Mouse (Mus musculus) embryo, embryonic 10.5 days (tissue): Measurements from ENCODE around the gene Hdac8.
A peak's percentile ranks its signal among the peaks of the same experiment; 100 is the strongest.

ENCODE experiments used
- DNase-seq: peaks from one replicate; pipeline ENCODE4 v3.0.0-alpha.2; 2015; ENCODE audit warnings: low spot score

Hdac8 gene

DNA sequence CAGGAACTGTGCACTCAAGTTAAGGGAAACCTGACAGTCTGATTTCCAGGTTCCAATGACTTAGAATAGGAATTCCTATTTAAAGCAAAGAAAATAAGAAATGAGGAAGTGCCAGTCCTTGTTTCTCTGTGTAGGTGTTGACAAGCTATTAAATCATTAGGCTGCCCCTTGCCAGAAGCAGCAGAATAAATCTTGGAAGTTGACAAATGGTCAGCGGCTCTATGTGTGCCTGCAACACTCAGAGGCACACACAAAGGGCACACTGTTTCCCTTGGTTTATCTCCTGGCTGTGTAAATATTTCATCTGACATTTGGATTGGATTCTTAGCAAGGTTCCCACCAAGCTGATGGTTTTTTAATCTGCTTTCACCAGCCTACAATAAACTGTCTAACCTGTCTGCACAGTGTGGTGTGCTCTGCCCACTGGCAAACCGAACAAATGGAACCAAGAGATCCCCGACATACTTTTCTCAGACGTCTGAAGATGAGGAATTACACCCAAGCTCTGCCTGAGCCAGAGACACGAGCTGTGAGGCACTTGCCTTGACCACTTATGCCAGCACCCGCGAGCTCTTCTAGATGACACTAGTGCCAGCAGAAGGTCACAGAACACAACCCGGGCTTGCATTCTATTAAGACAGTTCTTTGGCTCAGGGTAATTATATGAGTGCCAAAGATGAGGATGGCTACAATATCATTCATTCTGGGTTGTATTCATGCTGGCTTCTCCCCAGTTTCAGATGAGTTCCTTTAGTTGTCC lies 165.6 kb downstream of the Hdac8 start:
- peak; percentile 18 for DNase-seq

DNA sequence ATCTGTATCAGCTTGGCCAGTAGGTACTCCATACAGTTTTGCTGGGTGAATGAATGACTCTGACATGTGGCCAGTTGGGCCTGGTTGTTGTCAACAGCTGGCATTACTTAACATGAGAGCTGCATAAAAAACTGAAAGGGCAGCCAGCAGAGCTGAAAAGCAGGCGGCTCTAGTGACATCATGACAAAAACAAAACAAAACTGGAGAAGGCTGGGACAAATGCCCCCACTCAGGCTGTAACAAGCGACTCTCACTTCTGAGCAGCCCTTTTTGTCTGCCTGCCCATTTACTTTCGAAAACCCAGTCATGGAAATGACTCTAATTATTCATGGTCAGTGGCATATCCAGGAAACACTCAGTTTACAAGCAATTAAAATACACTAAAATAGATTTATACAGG lies 185.5 kb downstream of the Hdac8 start:
- DNase-seq = no peak

DNA sequence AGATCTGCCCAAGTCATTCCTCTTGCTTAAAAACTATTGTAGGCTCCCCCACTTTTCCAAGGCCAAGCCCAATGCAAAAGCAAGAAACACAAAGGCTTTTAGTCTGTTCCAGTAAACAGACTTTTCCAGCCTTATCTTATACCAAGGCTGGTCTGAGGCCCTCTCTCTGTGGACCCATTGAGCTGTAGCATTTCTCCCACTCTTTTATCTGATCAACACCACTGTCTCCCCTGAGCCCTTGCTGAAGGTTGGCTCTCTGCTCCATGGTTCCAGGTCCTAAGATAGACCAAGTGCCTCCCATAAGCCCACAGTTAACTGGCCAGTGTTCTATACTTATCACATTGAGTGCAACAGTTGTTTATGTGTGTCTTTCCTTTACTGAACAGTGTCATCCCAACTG lies 185.9 kb downstream of the Hdac8 start:
- no peak for DNase-seq

DNA sequence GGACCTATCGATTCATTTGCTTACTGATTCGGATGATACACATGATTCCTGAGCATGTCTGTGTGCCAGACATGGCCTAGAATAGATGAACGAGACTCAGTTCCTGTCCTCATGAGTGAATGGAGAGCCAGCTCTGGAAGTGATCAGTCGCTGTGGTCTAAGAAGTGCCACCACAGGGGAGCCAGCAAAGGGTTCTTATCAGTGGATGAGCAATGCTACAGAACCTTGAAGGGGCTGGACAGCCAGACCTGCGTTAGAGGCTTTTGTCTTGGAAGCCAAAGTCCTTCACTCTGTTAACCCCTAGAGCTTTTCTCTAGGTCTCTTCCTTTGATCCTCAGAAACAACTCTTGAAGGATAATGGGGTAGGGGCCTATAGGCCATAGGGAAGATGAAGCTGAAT lies 186.4 kb downstream of the Hdac8 start:
- no peak for DNase-seq

DNA sequence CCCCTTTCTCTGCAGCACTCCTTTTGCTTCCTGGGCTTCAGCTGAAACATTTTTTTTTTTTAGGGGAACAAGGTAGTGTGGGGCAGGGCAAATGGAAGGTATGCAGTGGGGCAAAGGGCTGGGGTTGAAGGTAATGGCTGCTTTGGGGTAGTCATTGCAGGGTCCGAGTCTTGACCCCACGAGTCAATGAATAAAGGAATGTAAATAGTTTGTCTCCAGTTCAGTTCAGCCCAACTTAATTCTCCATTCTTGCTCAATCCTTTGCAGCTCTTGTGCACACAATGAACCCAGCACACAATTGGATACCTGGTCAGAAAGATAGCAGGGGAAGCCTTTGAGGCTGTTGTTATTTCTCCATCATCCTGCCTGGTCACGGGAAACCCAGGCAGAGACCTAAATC lies 194.0 kb downstream of the Hdac8 start:
- DNase-seq = no peak

DNA sequence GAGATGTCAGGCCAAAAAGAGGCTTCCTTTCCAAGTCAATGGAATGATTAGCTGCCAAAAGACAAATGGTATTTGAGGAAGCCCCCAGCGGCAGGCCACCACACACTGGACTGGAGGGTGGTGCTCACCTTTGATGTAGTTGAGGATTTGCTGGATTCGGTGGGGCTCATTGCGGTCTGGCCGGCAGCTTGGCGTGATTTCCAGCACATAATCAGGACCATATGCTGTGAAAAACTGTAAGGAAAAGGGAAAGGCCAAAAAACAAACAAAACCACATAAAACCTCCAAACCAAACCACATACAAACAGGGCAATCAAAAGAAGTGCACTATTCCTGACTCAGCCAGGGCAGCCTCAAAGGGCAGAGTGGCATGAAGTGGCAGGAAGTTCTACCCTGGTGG lies 197.6 kb downstream of the Hdac8 start:
- DNase-seq = no peak

DNA sequence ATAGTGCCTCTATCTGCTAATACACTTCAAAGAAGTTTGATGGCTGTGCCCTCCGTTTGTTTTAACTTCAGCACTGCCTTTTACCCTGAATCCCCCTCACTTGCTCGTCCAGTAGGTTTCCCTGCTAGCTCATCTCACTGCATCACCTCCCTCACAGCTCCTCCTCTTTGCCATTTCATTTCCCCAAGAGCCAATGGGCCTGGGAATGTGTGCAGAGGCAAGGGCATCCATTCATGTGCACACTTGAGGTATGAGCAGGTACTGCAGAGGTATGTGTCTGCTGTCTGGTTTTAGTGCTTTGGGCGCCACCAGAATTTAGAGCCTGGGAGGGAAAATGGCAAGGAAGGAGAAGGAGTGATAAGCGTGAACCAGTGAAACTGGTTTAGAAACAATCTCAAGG lies 199.4 kb downstream of the Hdac8 start:
- no peak for DNase-seq

DNA sequence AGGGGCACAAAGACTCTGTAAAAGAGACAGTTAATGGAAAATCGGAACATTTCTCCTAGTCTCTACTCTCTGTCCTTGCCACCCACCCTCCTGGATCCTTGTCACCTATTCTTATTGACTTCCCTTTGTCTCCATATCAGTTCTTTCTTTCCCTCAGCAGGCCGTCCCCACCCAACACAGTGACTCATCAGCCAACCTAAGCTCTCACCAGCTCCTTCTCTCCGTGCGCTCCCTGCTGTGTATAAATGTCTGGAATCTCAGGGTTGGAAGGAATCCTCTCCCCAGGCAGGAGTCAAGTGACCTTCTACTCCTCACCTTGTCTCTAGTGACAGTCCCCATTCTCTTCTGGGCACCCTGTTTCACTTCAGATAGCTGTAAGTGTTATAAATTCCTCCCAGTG lies 200.2 kb downstream of the Hdac8 start:
- DNase-seq = no peak

DNA sequence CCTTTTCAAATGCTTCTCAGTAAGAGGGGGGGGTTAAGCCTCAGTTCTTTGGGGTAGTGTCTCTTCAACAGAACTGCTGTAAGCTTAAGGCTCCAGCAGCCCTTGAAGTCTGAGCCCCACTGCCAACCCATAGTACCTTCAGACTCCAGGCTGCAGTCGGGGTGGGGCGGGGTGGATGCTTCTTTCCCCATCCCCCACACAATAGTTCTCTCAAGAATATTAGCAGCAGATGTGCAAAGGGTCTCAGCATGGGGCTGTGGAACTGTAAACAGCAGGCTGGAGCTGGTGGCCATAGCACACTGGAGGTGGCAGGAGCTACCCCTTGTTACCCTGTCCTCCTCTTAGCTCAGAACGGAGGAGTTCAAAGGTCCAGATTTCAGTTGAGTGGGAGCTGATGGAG lies 202.7 kb downstream of the Hdac8 start:
- peak; percentile 33 for DNase-seq

DNA sequence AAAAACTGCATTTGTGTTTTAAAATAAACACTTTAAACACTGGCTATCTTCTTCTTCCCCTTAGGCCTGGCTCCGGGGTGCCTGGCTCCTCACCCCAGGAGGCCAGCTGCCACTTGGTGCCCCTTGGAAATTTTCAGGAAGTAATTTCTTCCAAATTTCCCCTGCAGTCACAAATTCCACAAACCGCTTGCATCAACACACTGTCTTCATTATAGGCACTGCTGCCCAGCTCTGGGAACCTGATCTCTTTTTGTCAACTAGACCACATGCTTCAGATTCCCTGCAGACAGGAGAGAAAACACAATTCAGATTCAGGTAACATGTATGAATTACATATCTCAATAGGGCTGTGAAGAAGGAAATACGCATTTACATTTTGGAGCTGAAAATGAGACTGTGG lies 220.3 kb downstream of the Hdac8 start:
- DNase-seq = peak; percentile 19

DNA sequence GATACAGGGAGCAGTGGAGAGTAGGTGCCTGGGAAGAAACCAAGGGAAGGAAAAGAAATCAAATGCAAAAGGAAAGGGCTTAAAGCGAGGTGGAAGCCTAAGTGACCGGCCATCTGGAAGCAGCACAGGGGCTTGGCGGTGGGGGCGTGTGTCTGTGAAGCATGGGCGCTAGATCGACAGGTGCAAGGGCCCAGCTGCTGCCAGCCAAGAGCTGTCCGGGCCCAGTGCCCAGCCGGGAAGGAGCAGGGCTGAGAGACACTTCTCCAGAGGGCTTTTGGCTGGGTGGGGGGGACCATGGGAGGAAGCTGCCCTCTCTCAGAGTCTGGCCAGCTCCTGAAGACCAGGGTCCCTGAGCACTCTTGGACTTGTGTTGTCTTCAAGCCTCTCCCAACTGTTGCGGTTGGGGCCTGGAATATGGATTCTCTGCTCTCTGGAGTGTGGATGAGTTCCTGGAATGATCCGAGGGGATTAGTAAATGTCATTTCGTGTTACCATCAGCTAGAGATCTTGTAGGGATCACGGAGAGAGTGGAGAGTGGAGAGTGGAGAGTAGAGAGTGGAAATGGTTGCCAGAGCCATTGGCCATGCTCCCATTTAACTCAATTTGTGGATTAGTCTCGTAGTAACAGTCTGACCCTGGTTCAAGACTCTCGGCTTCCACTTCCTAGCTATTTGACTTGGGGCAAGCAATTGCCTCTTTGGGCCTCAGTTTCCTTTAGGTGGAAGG lies 242.4 kb downstream of the Hdac8 start:
- no peak for DNase-seq

DNA sequence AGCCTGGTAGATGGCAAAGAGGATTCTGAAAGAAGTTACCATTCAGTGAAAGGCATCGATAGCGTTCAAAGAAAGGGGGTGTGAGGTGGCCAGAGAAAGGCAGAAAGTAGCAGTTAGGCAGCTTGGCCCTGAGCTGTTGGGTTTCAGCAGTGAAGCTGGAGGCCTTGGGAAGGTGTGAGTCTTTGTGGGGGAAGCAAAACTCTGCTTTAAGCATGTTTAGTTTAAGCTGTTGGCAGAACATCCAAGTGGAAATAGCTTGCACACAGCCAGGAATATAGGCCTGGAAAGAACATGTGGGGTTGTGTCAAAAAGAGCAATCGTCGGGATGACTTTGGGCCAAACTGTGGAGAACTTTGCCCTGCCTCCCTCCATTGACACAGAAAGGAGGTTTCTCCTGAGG lies 245.4 kb downstream of the Hdac8 start:
- no peak for DNase-seq

DNA sequence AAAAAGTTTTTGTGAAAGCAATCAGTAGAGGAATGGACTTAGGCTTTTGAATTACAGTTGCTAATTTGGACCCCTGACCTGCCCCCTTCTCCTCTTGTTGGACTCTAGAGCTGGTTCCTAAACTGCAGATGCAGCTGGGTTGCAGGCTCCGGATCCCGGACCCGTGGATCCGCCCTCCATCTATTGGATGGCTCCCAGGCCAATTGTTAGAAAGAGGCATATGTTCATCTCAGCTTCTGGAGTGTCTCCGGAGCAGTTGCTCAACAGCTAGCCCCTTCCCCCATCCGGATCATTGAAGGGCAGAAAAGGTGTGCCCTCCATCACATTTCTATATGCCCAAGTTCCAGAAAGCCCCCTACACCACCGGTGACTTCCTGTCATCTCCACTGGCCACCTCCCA lies 251.3 kb downstream of the Hdac8 start:
- DNase-seq = peak; percentile 54

DNA sequence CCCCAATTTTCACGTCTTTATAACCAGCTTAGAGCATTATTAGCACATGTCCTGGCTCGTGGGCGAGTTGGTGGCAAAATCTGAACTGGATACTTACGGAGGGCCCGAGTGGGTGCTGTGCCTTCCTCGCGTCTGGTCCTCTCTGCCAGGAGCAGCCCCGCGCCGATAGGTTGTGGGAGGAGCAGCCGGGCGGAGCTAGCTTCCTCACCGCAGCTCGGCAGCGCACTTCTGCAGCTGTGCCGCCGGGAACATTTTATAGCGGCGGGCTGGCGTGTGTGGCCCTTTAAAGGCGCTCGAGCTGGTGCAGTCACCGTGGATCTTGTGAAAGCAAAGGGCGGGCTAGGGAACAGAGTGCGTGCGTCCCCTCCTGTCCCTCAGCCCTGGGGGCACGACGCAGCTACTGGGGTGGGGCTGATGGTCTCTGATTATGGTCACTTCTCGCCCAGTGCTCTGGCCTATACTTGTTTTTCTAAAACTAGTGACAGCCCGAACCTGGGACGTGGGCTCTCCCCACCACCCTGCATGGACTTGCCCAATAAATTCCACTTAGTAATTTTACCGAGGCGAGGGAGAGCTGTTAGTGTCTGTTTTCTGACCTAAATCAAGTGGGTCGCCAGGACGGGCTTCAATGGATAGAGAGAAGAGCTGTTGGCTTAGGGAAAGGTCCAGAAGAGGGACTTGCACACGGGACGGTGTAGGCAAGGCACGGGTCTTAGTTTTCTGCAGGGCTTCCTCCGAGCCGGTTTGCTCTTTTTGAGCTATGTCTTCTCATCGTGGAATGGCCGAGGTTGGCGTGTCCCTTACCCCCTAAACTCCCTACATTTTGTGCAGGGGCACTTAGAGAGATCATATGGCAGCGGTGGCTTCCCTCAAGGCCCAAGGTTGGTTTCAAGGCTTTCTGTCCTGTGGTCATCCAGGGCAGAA lies 253.0 kb downstream of the Hdac8 start, which contains the start of gene Cited1:
Gene Cited1, minus strand, starts transcription at position 245 of the 924 bp plus-strand sequence.
- peak; percentile 84 for DNase-seq

DNA sequence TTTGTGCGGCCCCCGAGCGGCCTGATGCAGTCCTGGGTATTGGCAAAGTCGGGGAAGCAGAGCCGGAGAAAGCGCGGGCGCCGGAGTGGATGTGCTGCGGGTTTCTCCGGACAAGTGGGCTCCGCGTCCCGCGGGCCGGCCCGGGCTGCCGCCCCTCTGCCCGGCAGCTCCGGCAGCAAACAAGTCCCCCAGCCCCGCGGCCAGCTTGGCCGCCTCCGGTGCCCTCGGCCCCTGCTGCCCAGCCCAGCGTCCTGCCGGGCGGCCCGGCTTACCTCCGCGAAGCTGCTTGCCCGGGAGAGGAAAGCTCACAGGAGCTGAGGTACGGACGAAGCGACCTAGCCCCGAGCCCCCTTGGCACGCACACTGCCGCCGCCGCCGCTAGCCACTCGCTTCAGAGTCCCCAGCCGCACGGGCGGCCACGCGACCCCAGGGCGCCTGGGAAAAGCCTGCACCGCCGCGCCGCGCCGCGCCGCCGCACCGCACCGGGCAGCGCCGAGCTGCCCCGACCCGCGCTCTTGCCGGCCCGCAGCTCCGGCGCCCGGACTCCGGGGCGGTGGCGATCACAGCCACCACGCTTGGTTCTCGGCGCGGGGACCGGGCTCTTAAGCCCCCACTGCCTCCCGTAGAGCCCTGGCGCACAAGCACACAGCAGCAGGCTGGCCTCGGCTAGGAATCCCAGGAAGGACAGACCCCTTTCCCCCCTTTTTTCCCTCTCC lies 253.8 kb downstream of the Hdac8 start:
- DNase-seq = peak; percentile 28

DNA sequence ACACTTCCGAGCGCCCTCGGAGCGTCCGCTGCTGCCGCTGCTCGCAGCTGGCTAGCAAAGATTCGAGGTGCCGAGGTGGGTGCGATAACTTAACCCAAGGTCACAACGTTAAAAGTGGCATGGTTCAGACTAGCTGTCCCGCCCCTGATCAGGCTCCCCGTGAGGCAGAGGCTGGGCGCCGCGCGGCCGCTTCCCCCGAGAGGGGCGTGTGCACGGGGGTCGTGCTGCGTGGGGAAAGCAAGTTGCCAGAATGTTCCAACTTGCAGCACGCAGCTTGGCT lies 254.3 kb downstream of the Hdac8 start:
- DNase-seq = no peak

DNA sequence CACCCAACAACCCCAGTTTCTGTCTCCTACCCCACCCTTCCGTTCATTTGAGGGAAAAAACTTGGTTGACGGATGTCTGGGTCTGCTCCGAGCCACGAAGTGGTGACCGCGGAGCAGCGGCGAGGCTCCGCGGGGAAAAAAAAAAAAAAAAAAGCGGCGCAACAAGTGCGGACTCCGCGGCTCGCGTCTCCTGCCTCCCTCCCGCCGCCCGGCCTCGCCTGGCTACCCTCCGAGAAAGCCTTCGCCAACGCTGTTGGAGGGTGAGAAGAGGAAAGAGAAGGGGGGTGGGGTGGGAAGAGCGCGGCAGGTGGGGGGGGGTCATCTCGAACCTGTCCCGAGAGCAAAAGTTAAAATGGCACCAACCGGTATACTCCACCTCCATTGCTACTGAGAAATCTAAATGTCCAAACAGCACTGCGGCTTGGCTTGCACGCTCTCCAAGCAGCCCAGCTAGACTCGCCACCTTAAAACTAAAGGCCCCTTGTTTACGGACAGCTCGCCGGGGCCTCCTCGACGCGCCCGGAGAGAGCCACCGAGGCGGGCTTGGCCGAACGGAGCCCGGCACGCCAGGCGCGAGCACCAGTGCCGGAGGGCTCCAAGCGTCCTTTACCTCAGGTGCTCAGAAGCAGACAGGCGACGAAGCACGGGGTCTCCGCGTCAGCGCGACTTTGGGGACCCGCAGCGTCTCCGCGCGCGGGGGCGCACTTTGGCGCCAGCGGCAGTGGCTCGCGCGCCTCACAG lies 254.8 kb downstream of the Hdac8 start:
- peak; percentile 35 for DNase-seq

DNA sequence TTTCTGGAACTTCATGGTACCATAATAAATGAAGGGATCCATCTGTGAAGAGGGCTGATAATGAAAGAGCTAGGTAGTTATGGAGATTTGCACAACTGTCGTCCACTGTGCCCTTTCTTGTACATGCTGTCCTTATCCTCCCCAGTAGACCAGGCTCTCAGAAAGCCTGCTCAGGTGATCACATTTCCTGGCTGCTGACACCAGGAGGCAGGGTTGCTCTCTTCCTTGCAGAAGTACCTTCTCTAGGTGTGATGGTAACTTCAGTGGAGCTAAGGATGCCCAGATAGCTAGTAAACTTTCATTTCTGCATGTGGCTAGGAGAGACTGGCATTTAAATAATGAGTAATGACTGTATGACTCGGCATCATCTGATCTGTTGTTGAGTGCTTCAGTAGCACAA lies 260.8 kb downstream of the Hdac8 start:
- no peak for DNase-seq
